Mouse (Mus musculus) left cerebral cortex, postnatal 4 days (tissue): ENCODE measurements at regions not wholly inside any gene's neighbourhood (a gene's known extent, or its start where the extent isn't known, plus 50 kb on each side); places are given as distances from the start of the nearest gene placed in this dataset.

Experiments used
- DNase-seq: peaks from one replicate; pipeline ENCODE4 v3.0.0-alpha.2; 2022
- intact Hi-C: fragments of 180-260 bp; cut with DNase I; formaldehyde crosslinking; loops from one replicate; pipeline ENCODE4 v1.15.1; 2025

DNA sequence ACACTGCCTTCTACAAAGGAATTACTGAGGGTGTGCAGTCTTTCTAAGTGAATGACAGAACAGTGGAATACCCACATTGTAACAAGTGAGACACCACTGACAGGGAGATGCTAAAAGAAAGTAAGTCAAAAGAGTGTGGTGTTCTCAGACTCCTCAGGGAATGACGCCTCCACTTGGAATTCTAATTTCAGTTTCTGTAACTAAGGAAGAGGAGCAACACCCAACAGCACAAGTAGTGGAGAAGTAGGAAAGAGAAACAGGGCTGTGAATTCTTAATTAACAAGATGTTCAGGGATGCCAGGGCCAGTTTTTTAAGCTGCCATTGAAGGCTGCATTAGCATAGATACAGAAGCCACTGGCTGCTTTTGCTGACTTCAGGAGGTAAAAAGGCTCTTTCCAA, 81.4 kb downstream of the Fscb start:
- no peak for DNase-seq

DNA sequence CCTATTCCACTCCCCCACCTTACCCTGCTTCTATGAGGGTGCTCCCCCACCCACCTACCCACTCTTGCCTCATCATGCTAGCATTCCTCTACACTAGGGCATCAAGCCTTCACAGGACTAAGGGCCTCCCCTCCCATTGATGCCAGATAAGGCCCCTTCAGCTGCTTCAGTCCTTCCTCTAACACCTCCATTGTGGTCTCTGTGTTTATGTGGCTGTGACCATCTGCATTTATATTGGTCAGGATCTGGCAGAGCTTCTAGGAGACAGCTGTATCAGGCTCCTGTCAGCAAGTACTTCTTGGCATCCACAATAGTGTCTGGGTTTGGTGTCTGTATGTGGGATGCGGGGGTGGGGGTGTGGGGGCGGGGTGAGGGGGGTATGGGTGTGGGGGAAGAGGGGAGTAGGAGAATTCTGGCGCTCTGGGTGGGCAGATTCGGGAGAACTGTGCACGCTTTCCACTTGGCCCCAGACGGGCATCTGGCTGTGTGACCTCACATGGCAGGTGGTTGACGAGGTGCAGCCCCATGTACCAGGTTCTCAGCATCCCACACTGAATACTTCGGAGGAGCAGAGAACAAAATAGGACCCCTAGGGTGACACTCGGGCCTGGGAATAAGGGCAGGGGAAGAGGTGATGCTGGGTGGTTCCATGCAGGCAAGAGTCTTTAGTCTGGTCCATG, 84.6 kb downstream of the Fscb start:
- peak; percentile 20 for DNase-seq
- intact Hi-C loops, result no loop called here

More for the DNA sequence above, 81.4 kb downstream of the Fscb start:
- intact Hi-C loops, result no loop called here

DNA sequence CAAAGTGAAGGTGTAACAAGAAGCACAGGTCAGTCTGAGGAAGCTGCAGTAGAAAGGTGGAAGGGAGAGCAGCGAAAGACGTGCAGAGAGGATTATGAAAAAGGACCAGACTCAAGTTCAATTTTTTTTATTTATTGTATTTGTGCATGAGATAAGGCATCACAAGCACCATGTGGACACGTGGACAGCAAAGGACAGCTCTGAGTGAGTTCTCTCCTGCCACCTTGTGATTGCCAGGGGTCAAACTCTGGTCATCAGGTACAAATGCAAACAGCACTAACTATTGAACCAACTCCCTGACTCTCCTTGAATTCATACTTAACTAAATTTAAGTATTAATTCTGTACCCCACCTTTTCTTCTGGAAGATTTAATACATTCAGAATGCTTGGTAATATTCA, 109.5 kb downstream of the Fscb start:
- intact Hi-C loops, result no loop called here
- DNase-seq, result no peak

DNA sequence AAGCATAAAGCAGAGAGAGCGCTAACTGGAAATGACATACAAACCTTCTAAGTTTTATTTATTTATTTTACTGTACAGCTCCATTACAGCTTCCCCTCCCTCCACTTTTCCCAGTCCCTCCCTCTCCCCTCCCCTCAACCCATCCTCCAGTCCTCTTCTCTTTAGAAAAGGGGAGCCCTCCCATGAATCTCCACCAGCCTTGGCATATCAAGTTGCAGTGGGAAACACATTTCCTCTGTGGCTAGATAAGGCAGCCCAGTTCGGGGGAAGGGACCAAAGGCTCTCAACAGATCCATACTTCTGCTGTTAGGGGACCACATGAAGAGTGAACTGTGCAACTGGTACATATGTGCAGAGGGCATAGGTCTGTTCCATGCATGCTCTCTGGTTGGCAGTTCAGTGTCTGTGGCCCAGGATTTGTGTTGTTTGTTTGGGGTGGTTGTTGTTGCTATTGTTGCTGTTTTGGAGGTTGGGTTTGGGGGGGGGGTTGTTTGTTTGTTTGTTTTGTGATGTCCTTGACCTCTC, 112.8 kb downstream of the Fscb start:
- no peak for DNase-seq
- intact Hi-C loops, result no loop called here

DNA sequence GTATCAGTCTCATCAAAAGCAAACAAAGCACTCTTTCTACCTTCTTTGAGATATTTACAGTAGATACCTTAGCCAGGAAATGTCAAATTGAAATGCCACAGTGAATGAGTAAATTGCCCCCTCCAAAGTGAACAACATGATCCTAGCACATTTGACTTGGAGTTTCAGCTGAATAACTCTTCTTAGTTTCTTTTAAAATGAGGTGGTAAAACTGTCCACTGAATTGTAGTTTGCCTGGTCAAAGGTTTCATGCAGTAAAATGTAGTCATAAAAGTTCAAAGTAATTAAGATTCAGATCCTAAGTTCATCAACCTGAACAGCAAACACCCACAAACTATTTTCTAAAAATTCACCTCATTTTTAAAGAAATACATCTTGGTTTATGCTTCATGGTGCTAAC, 113.8 kb downstream of the Fscb start:
- intact Hi-C loops, result no loop called here
- no peak for DNase-seq

- no peak for DNase-seq
- intact Hi-C loops, result no loop called here
Measured at GRCm38 (mm10) chr12:64343745-64344144, 130.7 kb downstream of the Fscb start.

- intact Hi-C loops, result no loop called here
- DNase-seq, result no peak
Measured at GRCm38 (mm10) chr12:64335167-64335566, 139.3 kb downstream of the Fscb start.
